29 mouse cellular contexts compared by ENCODE assay signal in the genomic region with DNA sequence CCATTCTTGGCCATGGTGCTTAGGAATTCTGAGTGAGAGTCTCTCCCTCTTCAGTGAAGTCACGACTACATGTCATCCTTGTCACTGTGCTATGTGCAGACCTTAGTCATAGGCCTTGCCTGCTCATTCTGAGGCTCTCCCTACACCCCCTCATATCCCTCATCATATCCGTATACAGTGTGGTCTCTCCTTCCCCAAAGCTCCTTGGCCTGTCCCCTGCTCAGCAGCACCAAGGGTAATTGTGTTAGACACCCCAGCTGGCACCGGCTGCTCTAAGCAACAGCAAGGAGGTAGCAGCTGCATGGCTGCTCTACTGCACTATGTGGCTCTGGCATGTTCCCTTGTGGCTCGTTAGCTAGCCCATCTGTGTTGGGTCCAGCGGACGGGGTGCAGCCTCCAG. TPM values are rescaled to one million over a fixed set of nuclear protein-coding genes. Genes with fewer than 3 reads are reported as not detected.
DNase-seq lines count a peak whose midpoint lies in the region; ATAC-seq lines count a peak whose summit lies in the region.
"Had no signal": no experiment of that assay in that cellular context is flagged by ENCODE, and none has a peak within 500 bp of the region (broad histone marks: within the 10 kb centered on the region; RNA-seq: fewer than 3 reads in every experiment).

No protein-coding gene starts in this region.

- no peak overlapping the region for H3K4me3 ChIP-seq in hindbrain, embryonic 14.5 days (replicated peaks; ENCODE audit: low read length)
- no peak overlapping the region for H3K4me3 ChIP-seq in hindbrain, embryonic 11.5 days (ENCODE audit: low read depth, low read length)
- no peak overlapping the region for H3K4me3 ChIP-seq in midbrain, embryonic 14.5 days (replicated peaks; ENCODE audit: low read depth, low read length)
- no peak overlapping the region for H3K4me3 ChIP-seq in midbrain, embryonic 11.5 days (ENCODE audit: low read depth, low read length)
- no peak overlapping the region for H3K4me3 ChIP-seq in embryonic facial prominence, embryonic 14.5 days (ENCODE audit: low read depth, low read length)
- H3K4me3 ChIP-seq: embryonic facial prominence, embryonic 12.5 days; heart, embryonic 12.5 days; layer of hippocampus, adult 2 months; megakaryocyte, embryonic 14.5 days; stomach, embryonic 15.5 days had no signal

- no peak for DNase-seq in hindbrain, embryonic 14.5 days (ENCODE audit: low spot score)
- DNase-seq in hindbrain, embryonic 11.5 days (ENCODE audit: low spot score), result no peak
- no peak for DNase-seq in midbrain, embryonic 14.5 days
- DNase-seq in midbrain, embryonic 11.5 days (ENCODE audit: low spot score, missing footprints), result no peak
- peak; percentile 51 for DNase-seq in embryonic facial prominence, embryonic 14.5 days (ENCODE audit: low spot score)
- DNase-seq in spleen, postnatal 36 days (ENCODE audit: low spot score in 2 of 2), result no peak
- DNase-seq: cerebellum, adult 8-10 months; heart, postnatal 14 days; kidney, adult 8-10 months; kidney, postnatal 14 days; layer of hippocampus, postnatal 36 days; liver, postnatal 0 days; lung, postnatal 14 days; right cerebral cortex, postnatal 14 days had no signal

- H3K4me2 ChIP-seq in hindbrain, embryonic 14.5 days (replicated peaks), result no peak overlapping the region
- H3K4me2 ChIP-seq in hindbrain, embryonic 11.5 days (replicated peaks; ENCODE audit: low read depth, low read length), result no peak overlapping the region
- no peak overlapping the region for H3K4me2 ChIP-seq in midbrain, embryonic 14.5 days (ENCODE audit: low read length)
- H3K4me2 ChIP-seq in midbrain, embryonic 11.5 days, result no peak overlapping the region
- H3K4me2 ChIP-seq in embryonic facial prominence, embryonic 14.5 days (ENCODE audit: low read depth, low read length), result no peak overlapping the region
- H3K4me2 ChIP-seq: embryonic facial prominence, embryonic 12.5 days; heart, embryonic 12.5 days; stomach, embryonic 15.5 days had no signal

- 66% methylated on average over 6 of the region's 6 CpGs for WGBS in hindbrain, embryonic 14.5 days
- 73% methylated on average over 6 of the region's 6 CpGs for WGBS in hindbrain, embryonic 11.5 days
- 64% methylated on average over 6 of the region's 6 CpGs for whole genome bisulfite sequencing in midbrain, embryonic 14.5 days
- 85% methylated on average over 6 of the region's 6 CpGs for WGBS in midbrain, embryonic 11.5 days
- WGBS in embryonic facial prominence, embryonic 14.5 days, result 67% methylated on average over 6 of the region's 6 CpGs

- H3K27ac ChIP-seq in hindbrain, embryonic 14.5 days, result no peak overlapping the region
- H3K27ac ChIP-seq in hindbrain, embryonic 11.5 days (ENCODE audit: low read depth, low read length), result no peak overlapping the region
- H3K27ac ChIP-seq in midbrain, embryonic 14.5 days (replicated peaks; ENCODE audit: low read depth, low read length), result no peak overlapping the region
- H3K27ac ChIP-seq in midbrain, embryonic 11.5 days (ENCODE audit: low read depth, low read length), result no peak overlapping the region
- no peak overlapping the region for H3K27ac ChIP-seq in embryonic facial prominence, embryonic 14.5 days (replicated peaks; ENCODE audit: low read depth, low read length)
- H3K27ac ChIP-seq: embryonic facial prominence, embryonic 12.5 days; layer of hippocampus, adult 2 months; stomach, embryonic 15.5 days had no signal

- no peaks in the 10 kb centered on the region for H3K9me3 ChIP-seq in hindbrain, embryonic 14.5 days (ENCODE audit: control insufficient read depth, low read length)
- H3K9me3 ChIP-seq in hindbrain, embryonic 11.5 days (ENCODE audit: control insufficient read depth, low read length), result no peaks in the 10 kb centered on the region
- H3K9me3 ChIP-seq in midbrain, embryonic 14.5 days (ENCODE audit: control insufficient read depth, low read length), result no peaks in the 10 kb centered on the region
- no peaks in the 10 kb centered on the region for H3K9me3 ChIP-seq in midbrain, embryonic 11.5 days (ENCODE audit: control insufficient read depth, low read length)
- H3K9me3 ChIP-seq in embryonic facial prominence, embryonic 14.5 days (ENCODE audit: control insufficient read depth, low read length), result no peaks in the 10 kb centered on the region
- H3K9me3 ChIP-seq: embryonic facial prominence, embryonic 12.5 days; heart, embryonic 12.5 days; stomach, embryonic 15.5 days had no signal

- H3K27me3 ChIP-seq in hindbrain, embryonic 14.5 days (ENCODE audit: control insufficient read depth, insufficient read depth, low read length), result no peaks in the 10 kb centered on the region
- no peaks in the 10 kb centered on the region for H3K27me3 ChIP-seq in hindbrain, embryonic 11.5 days (ENCODE audit: control insufficient read depth, insufficient read depth, low read length)
- no peaks in the 10 kb centered on the region for H3K27me3 ChIP-seq in midbrain, embryonic 14.5 days (ENCODE audit: control insufficient read depth, insufficient read depth, low read length)
- H3K27me3 ChIP-seq in midbrain, embryonic 11.5 days (ENCODE audit: control insufficient read depth, insufficient read depth, low read length), result no peaks in the 10 kb centered on the region
- no peaks in the 10 kb centered on the region for H3K27me3 ChIP-seq in embryonic facial prominence, embryonic 14.5 days (replicated peaks; ENCODE audit: control insufficient read depth, insufficient read depth, low read length)
- H3K27me3 ChIP-seq: embryonic facial prominence, embryonic 12.5 days; heart, embryonic 12.5 days; stomach, embryonic 15.5 days had no signal

- no peaks in the 10 kb centered on the region for H3K4me1 ChIP-seq in hindbrain, embryonic 14.5 days (replicated peaks; ENCODE audit: control insufficient read depth, insufficient read depth, low read length)
- H3K4me1 ChIP-seq in hindbrain, embryonic 11.5 days (replicated peaks; ENCODE audit: control insufficient read depth, insufficient read depth, low read length), result no peaks in the 10 kb centered on the region
- no peaks in the 10 kb centered on the region for H3K4me1 ChIP-seq in midbrain, embryonic 14.5 days (ENCODE audit: control insufficient read depth, insufficient read depth, low read length)
- H3K4me1 ChIP-seq in midbrain, embryonic 11.5 days (ENCODE audit: control insufficient read depth, insufficient read depth, low read length), result no peaks in the 10 kb centered on the region
- no peaks in the 10 kb centered on the region for H3K4me1 ChIP-seq in embryonic facial prominence, embryonic 14.5 days (ENCODE audit: control insufficient read depth, insufficient read depth, low read length)
- H3K4me1 ChIP-seq: embryonic facial prominence, embryonic 12.5 days; heart, embryonic 12.5 days; stomach, embryonic 15.5 days had no signal

- peak; percentile 40; the same call in 1 of the 2 replicates for ATAC-seq in hindbrain, embryonic 14.5 days (ENCODE audit: low FRiP score)
- ATAC-seq in hindbrain, embryonic 11.5 days (ENCODE audit: low FRiP score), result no peak; the same call in 1 of the 2 replicates
- peak; percentile 31; the same call in 1 of the 2 replicates for ATAC-seq in midbrain, embryonic 14.5 days (ENCODE audit: low FRiP score, low TSS enrichment)
- no peak for ATAC-seq in midbrain, embryonic 11.5 days (ENCODE audit: low FRiP score)
- peak; percentile 82 for ATAC-seq in embryonic facial prominence, embryonic 14.5 days (ENCODE audit: low read depth)
- ATAC-seq in monocyte, adult 5-6 weeks (replicated peaks; ENCODE audit: insufficient number of reproducible peaks, low FRiP score, low TSS enrichment, poor library complexity, severe bottlenecking), result 0 out of 2 replicates have a peak, but pooled peaks have one; percentile 7
- ATAC-seq: liver, postnatal 0 days had no signal

- no peak overlapping the region for H3K9ac ChIP-seq in hindbrain, embryonic 14.5 days
- no peak overlapping the region for H3K9ac ChIP-seq in hindbrain, embryonic 11.5 days (ENCODE audit: low read depth, low read length)
- H3K9ac ChIP-seq in midbrain, embryonic 14.5 days (replicated peaks; ENCODE audit: low read length), result no peak overlapping the region
- H3K9ac ChIP-seq in midbrain, embryonic 11.5 days (ENCODE audit: low read length), result no peak overlapping the region
- H3K9ac ChIP-seq in embryonic facial prominence, embryonic 14.5 days (ENCODE audit: low read depth, low read length), result no peak overlapping the region
- H3K9ac ChIP-seq: embryonic facial prominence, embryonic 12.5 days; heart, embryonic 12.5 days; liver, postnatal 0 days; stomach, embryonic 15.5 days had no signal

- no peaks in the 10 kb centered on the region for H3K36me3 ChIP-seq in hindbrain, embryonic 14.5 days (replicated peaks; ENCODE audit: control insufficient read depth, insufficient read depth)
- no peaks in the 10 kb centered on the region for H3K36me3 ChIP-seq in hindbrain, embryonic 11.5 days (ENCODE audit: control insufficient read depth, insufficient read depth, low read length)
- no peaks in the 10 kb centered on the region for H3K36me3 ChIP-seq in midbrain, embryonic 14.5 days (ENCODE audit: control insufficient read depth, insufficient read depth, low read length)
- H3K36me3 ChIP-seq in midbrain, embryonic 11.5 days (ENCODE audit: control insufficient read depth, insufficient read depth, low read length), result no peaks in the 10 kb centered on the region
- H3K36me3 ChIP-seq in embryonic facial prominence, embryonic 14.5 days (ENCODE audit: control insufficient read depth, insufficient read depth, low read length), result no peaks in the 10 kb centered on the region
- H3K36me3 ChIP-seq: embryonic facial prominence, embryonic 12.5 days; heart, embryonic 12.5 days; stomach, embryonic 15.5 days had no signal

RNA-seq across cellular contexts. Expression of gene Wap, which starts 6.1 kb away (rescaled TPM):
- not detected in 2 replicates for polyA plus RNA-seq in hindbrain, embryonic 14.5 days (2014; fragmentation: Nextera tagmentation; extraction: Ambion mirVana)
- not detected in 2 replicates for polyA plus RNA-seq in hindbrain, embryonic 11.5 days (2014; fragmentation: Nextera tagmentation; extraction: Ambion mirVana)
- polyA plus RNA-seq in midbrain, embryonic 14.5 days (2014; fragmentation: Nextera tagmentation; extraction: Ambion mirVana), result not detected in 2 replicates
- not detected in 2 replicates for polyA plus RNA-seq in midbrain, embryonic 11.5 days (2014; fragmentation: Nextera tagmentation; extraction: Ambion mirVana)
- not detected in 2 replicates for polyA plus RNA-seq in embryonic facial prominence, embryonic 14.5 days (2014; fragmentation: Nextera tagmentation; extraction: Ambion mirVana)
- not detected in 3 replicates for total RNA-seq in monocyte, adult 5-6 weeks (2017)
- total RNA-seq: adrenal gland, postnatal 4 days; common myeloid progenitor, adult 5-6 weeks; gastrocnemius, adult 8-10 months; granulocyte monocyte progenitor cell, adult 5-6 weeks; heart, postnatal 14 days; layer of hippocampus, adult 2 months; layer of hippocampus, postnatal 36 days; left cerebral cortex, postnatal 25 days; liver, adult 2 months had no signal
- polyA plus RNA-seq: C2C12; embryonic facial prominence, embryonic 12.5 days; heart, embryonic 12.5 days; liver, adult 2 months; liver, postnatal 0 days; spleen, adult 2 months; stomach, embryonic 15.5 days; urinary bladder, adult 2 months had no signal

RNA-seq across cellular contexts. Expression of gene Ramp3, which starts 13.8 kb away (rescaled TPM):
- 22.1 and 26.7 TPM in 2 replicates for polyA plus RNA-seq in hindbrain, embryonic 14.5 days (2014; fragmentation: Nextera tagmentation; extraction: Ambion mirVana)
- polyA plus RNA-seq in hindbrain, embryonic 11.5 days (2014; fragmentation: Nextera tagmentation; extraction: Ambion mirVana), result 4.3 and 6.7 TPM in 2 replicates
- polyA plus RNA-seq in midbrain, embryonic 14.5 days (2014; fragmentation: Nextera tagmentation; extraction: Ambion mirVana), result 5.9 and 7.0 TPM in 2 replicates
- 4.2 and 4.7 TPM in 2 replicates for polyA plus RNA-seq in midbrain, embryonic 11.5 days (2014; fragmentation: Nextera tagmentation; extraction: Ambion mirVana)
- 12.2 and 15.1 TPM in 2 replicates for polyA plus RNA-seq in embryonic facial prominence, embryonic 14.5 days (2014; fragmentation: Nextera tagmentation; extraction: Ambion mirVana)
- not detected in 3 replicates for total RNA-seq in monocyte, adult 5-6 weeks (2017)
- total RNA-seq: common myeloid progenitor, adult 5-6 weeks; granulocyte monocyte progenitor cell, adult 5-6 weeks had no signal

RNA-seq across cellular contexts. Expression of gene Tbrg4, which starts 18.7 kb away (rescaled TPM):
- 25.7 and 26.5 TPM in 2 replicates for polyA plus RNA-seq in hindbrain, embryonic 14.5 days (2014; fragmentation: Nextera tagmentation; extraction: Ambion mirVana)
- polyA plus RNA-seq in hindbrain, embryonic 11.5 days (2014; fragmentation: Nextera tagmentation; extraction: Ambion mirVana), result 31.8 and 34.6 TPM in 2 replicates
- polyA plus RNA-seq in midbrain, embryonic 14.5 days (2014; fragmentation: Nextera tagmentation; extraction: Ambion mirVana), result 28.1 and 30.2 TPM in 2 replicates
- 35.5 and 38.3 TPM in 2 replicates for polyA plus RNA-seq in midbrain, embryonic 11.5 days (2014; fragmentation: Nextera tagmentation; extraction: Ambion mirVana)
- polyA plus RNA-seq in embryonic facial prominence, embryonic 14.5 days (2014; fragmentation: Nextera tagmentation; extraction: Ambion mirVana), result 33.7 and 35.7 TPM in 2 replicates
- 14.7 to 21.2 TPM (median 15.2 TPM) in 3 replicates for total RNA-seq in monocyte, adult 5-6 weeks (2017)

RNA-seq across cellular contexts. Expression of gene Nacad, which starts 38.7 kb away (rescaled TPM):
- 75.2 and 75.9 TPM in 2 replicates for polyA plus RNA-seq in hindbrain, embryonic 14.5 days (2014; fragmentation: Nextera tagmentation; extraction: Ambion mirVana)
- polyA plus RNA-seq in hindbrain, embryonic 11.5 days (2014; fragmentation: Nextera tagmentation; extraction: Ambion mirVana), result 44.3 and 44.8 TPM in 2 replicates
- 88.5 and 100.0 TPM in 2 replicates for polyA plus RNA-seq in midbrain, embryonic 14.5 days (2014; fragmentation: Nextera tagmentation; extraction: Ambion mirVana)
- 37.1 and 38.4 TPM in 2 replicates for polyA plus RNA-seq in midbrain, embryonic 11.5 days (2014; fragmentation: Nextera tagmentation; extraction: Ambion mirVana)
- 7.0 and 8.5 TPM in 2 replicates for polyA plus RNA-seq in embryonic facial prominence, embryonic 14.5 days (2014; fragmentation: Nextera tagmentation; extraction: Ambion mirVana)
- 0.78 to 2.7 TPM (median 0.85 TPM) in 3 replicates for total RNA-seq in monocyte, adult 5-6 weeks (2017)
- total RNA-seq: common myeloid progenitor, adult 5-6 weeks; granulocyte monocyte progenitor cell, adult 5-6 weeks had no signal

Comparison
In these comparisons a context has a peak if more than half of its experiments do, and no peak if none do; other contexts are left out.
1. ATAC-seq: peak in hindbrain, embryonic 14.5 days (single experiment), midbrain, embryonic 14.5 days (single experiment), embryonic facial prominence, embryonic 14.5 days (single experiment) and monocyte, adult 5-6 weeks (single experiment); none in hindbrain, embryonic 11.5 days (single experiment) and midbrain, embryonic 11.5 days (single experiment).